Mouse (Mus musculus): ENCODE measurements around the gene Mrpl33. TPM values are rescaled to one million over a fixed set of nuclear protein-coding genes. Genes with fewer than 3 reads are reported as not detected.
A peak's percentile ranks its signal among the peaks of the same experiment; 100 is the strongest.

The Mrpl33 gene
- total and polyA plus RNA-seq, 2 experiments from 2014 or later: 82.5 to 293 TPM

DNA sequence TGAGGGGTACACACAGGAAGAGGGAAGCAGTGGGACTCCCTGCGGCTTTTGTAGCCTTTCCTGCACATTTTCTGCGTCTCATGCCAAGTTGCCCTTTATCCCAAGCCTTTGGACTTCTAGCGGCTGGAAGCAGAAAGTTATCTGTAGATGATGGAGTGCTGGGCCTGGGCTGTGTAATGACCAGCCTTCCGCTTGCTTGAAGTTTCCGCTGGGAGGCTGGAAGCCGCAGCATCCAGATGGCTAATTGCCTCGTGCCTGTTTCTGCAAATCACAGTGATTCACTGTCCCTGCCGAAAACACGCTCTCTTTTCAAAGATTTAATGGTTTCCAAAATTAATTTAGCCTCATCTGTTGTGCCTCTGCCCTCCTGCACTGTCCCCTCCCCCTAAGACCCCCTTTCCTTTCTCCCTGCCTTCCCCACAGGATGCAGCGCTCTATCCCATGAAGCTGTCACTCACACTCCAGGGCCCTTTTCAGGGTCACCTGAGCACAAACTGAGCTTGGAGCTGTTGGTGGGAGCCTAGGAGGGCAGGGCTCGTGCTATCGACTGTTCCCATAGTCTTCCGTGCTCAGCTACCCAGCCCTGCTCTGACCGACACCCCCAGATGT lies 6.9 kb upstream of the Mrpl33 start:
- Histone ChIP-seq H3K4me3 (ENCODE audit: low read length) (no peak overlapping the region), H3K9me3 (ENCODE audit: low read length) (no peaks in the 10 kb centered on the region), H3K4me2 (ENCODE audit: low read depth, low read length) (no peak overlapping the region), H3K27ac (no peak overlapping the region), H3K27me3 (ENCODE audit: insufficient read depth, low read length) (no peaks in the 10 kb centered on the region), H3K36me3 (ENCODE audit: insufficient read depth, low read length) (no peaks in the 10 kb centered on the region), H3K9ac (replicated peaks; ENCODE audit: low read length) (no peak overlapping the region), H3K4me1 (ENCODE audit: insufficient read depth, low read length) (no peaks in the 10 kb centered on the region)
- TF ChIP-seq CTCF (IDR thresholded peaks at IDR 0.05; ENCODE audit: low read depth): no peak
- ATAC-seq (no peak), DNase-seq (ENCODE audit: low spot score) (peak; percentile 23)
- 58% methylated on average over 14 of the region's 14 CpGs for WGBS

DNA sequence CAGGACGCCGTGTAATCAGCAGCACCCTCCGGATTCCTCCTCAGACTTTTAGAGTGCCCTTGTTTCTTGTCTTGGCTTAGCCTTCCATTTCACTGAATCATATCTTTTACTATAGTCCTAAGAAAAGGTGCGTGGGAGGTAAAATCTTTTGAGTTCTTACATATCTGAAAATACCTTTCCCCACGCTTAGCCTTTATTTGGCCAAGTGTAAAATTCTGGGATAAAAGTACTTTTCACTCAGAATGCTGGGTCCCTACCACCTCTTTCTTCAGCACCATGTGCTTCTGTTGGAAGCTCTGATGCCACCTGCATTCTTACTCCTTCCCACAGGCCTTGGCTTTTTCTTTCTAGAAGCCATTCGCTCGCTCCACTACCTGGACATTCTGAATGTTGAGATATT lies 5.6 kb upstream of the Mrpl33 start:
- Histone ChIP-seq H3K4me1 (ENCODE audit: insufficient read depth, low read length) (no peaks in the 10 kb centered on the region), H3K4me2 (ENCODE audit: low read depth, low read length) (no peak overlapping the region), H3K4me3 (ENCODE audit: low read length) (no peak overlapping the region), H3K27ac (no peak overlapping the region), H3K36me3 (ENCODE audit: insufficient read depth, low read length) (no peaks in the 10 kb centered on the region), H3K27me3 (ENCODE audit: insufficient read depth, low read length) (no peaks in the 10 kb centered on the region), H3K9me3 (ENCODE audit: low read length) (no peaks in the 10 kb centered on the region), H3K9ac (replicated peaks; ENCODE audit: low read length) (no peak overlapping the region)
- no peak for TF ChIP-seq CTCF (IDR thresholded peaks at IDR 0.05; ENCODE audit: low read depth)
- no peak for ATAC-seq
- 97% methylated on average over 7 of the region's 7 CpGs for WGBS
- DNase-seq (ENCODE audit: low spot score): no peak

DNA sequence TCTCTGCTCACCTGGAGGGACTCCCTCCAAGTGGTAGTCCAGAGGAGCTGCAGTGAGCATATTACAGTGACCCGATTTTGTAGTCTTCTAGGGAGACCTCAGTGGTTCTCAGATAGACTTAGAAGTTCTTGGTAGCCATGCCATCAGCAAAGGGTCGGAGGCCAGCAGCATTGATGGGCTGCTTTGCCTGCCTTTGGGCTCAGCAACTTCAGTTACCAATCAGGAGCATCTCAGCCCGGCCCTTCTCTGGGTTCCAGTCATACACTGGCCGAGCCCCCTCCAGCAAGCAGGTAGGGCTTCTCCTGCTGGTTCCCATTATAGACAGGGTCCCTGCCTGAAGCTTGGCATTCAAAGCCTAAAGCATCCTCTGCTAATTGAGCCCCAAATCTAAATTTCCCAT lies 867 bp upstream of the Mrpl33 start:
- no peak for TF ChIP-seq CTCF (IDR thresholded peaks at IDR 0.05; ENCODE audit: low read depth)
- H3K36me3 ChIP-seq (ENCODE audit: insufficient read depth, low read length): no peaks in the 10 kb centered on the region
- no peak overlapping the region for H3K27ac ChIP-seq
- no peak overlapping the region for H3K9ac ChIP-seq (replicated peaks; ENCODE audit: low read length)
- peaks cover 5% of the 10 kb centered on the region for H3K4me1 ChIP-seq (ENCODE audit: insufficient read depth, low read length)
- WGBS: 75% methylated on average over 4 of the region's 4 CpGs
- no peak overlapping the region for H3K4me3 ChIP-seq (ENCODE audit: low read length)
- H3K4me2 ChIP-seq (ENCODE audit: low read depth, low read length): peak overlapping the region; percentile 60; the same call in 1 of the 2 replicates
- DNase-seq (ENCODE audit: low spot score): no peak
- no peaks in the 10 kb centered on the region for H3K9me3 ChIP-seq (ENCODE audit: low read length)
- no peak for ATAC-seq
- no peaks in the 10 kb centered on the region for H3K27me3 ChIP-seq (ENCODE audit: insufficient read depth, low read length)

DNA sequence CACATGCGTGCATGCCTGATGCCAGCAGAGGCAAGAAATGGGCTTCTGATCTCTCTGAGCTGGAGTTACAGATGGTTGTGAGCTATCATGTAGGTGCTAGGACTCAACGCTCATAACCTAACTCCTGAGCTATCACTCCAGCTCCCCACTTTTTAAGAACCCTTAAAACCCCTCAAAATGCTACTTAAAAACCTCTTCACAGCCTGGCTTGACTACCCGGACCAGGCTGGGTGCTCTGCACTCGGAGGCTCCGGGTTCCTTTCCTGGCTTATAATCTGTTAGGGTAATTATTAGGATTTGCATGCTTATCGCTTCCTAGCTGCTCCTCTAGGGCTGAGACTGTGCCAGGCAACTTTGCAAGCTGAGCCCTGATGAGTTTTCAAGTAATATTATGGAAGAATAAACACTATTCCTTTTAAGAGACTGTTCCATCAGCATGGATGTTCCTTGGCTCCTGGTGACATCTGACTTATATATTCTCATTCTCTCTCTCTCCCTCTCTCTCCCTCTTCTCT lies 752 bp downstream of the Mrpl33 start:
- H3K4me2 ChIP-seq (ENCODE audit: low read depth, low read length): peak overlapping the region; percentile 60; the same call in 1 of the 2 replicates
- TF ChIP-seq CTCF (IDR thresholded peaks at IDR 0.05; ENCODE audit: low read depth): no peak
- ATAC-seq: no peak

DNA sequence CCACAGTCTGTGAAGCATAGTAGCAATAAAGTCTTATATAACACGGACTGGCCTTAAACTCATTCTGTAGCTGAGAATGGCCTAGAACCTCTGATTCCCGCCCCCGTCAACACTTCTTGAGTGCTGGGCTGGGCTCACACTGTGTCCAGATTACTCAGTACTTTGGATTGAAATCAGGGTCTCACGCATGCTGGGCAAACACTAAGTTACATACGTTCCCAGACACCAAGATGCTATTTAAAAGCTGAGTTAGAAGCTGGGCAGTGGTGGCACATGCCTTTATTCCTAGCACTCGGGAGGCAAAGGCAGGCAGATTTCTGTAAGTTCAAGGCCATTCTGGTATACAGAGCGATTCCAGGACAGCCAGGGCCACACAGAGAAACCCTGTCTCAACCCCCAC lies 1.4 kb downstream of the Mrpl33 start:
- no peak for DNase-seq (ENCODE audit: low spot score)
- Histone ChIP-seq H3K27me3 (ENCODE audit: insufficient read depth, low read length) (no peaks in the 10 kb centered on the region), H3K36me3 (ENCODE audit: insufficient read depth, low read length) (no peaks in the 10 kb centered on the region), H3K27ac (no peak overlapping the region), H3K4me1 (ENCODE audit: insufficient read depth, low read length) (peaks cover 5% of the 10 kb centered on the region), H3K9ac (replicated peaks; ENCODE audit: low read length) (no peak overlapping the region), H3K9me3 (ENCODE audit: low read length) (no peaks in the 10 kb centered on the region), H3K4me2 (ENCODE audit: low read depth, low read length) (no peak overlapping the region), H3K4me3 (ENCODE audit: low read length) (no peak overlapping the region)
- ATAC-seq: no peak
- WGBS: 81% methylated on average over 7 of the region's 7 CpGs
- no peak for TF ChIP-seq CTCF (IDR thresholded peaks at IDR 0.05; ENCODE audit: low read depth)

More for the DNA sequence above, 752 bp downstream of the Mrpl33 start:
- peaks cover 5% of the 10 kb centered on the region for H3K4me1 ChIP-seq (ENCODE audit: insufficient read depth, low read length)
- no peak overlapping the region for H3K9ac ChIP-seq (replicated peaks; ENCODE audit: low read length)
- H3K9me3 ChIP-seq (ENCODE audit: low read length): no peaks in the 10 kb centered on the region
- H3K27me3 ChIP-seq (ENCODE audit: insufficient read depth, low read length): no peaks in the 10 kb centered on the region
- 65% methylated on average over 6 of the region's 6 CpGs for WGBS
- H3K36me3 ChIP-seq (ENCODE audit: insufficient read depth, low read length): no peaks in the 10 kb centered on the region
- DNase-seq (ENCODE audit: low spot score): no peak
- no peak overlapping the region for H3K4me3 ChIP-seq (ENCODE audit: low read length)
- H3K27ac ChIP-seq: no peak overlapping the region

DNA sequence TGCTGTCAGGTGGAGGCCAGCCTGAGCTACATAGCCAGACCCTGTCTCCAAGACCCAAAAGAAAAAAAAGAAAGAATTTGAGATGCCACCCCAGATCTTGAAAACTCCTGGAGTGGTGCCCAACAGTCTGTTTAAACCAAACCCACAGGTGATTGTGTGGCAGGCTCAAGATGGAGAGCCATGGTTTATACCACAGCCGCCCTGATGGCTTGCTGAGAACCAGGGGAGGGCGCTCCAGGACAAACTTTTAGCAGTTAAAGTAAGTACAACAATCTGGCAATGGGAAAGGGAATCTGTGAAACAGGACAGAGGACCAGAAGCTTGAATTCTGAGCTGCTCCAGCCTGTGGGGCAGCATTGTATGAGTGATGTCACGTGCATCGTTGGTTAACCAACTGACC lies 1.8 kb downstream of the Mrpl33 start:
- Histone ChIP-seq H3K27ac (no peak overlapping the region), H3K4me3 (ENCODE audit: low read length) (no peak overlapping the region), H3K4me2 (ENCODE audit: low read depth, low read length) (no peak overlapping the region), H3K9me3 (ENCODE audit: low read length) (no peaks in the 10 kb centered on the region), H3K36me3 (ENCODE audit: insufficient read depth, low read length) (no peaks in the 10 kb centered on the region), H3K27me3 (ENCODE audit: insufficient read depth, low read length) (no peaks in the 10 kb centered on the region), H3K9ac (replicated peaks; ENCODE audit: low read length) (no peak overlapping the region), H3K4me1 (ENCODE audit: insufficient read depth, low read length) (peaks cover 5% of the 10 kb centered on the region)
- DNase-seq (ENCODE audit: low spot score): peak; percentile 52
- peak; percentile 44; the same call in 1 of the 2 replicates for TF ChIP-seq CTCF (IDR thresholded peaks at IDR 0.05; ENCODE audit: low read depth)
- ATAC-seq: no peak
- 72% methylated on average over 4 of the region's 4 CpGs for WGBS

DNA sequence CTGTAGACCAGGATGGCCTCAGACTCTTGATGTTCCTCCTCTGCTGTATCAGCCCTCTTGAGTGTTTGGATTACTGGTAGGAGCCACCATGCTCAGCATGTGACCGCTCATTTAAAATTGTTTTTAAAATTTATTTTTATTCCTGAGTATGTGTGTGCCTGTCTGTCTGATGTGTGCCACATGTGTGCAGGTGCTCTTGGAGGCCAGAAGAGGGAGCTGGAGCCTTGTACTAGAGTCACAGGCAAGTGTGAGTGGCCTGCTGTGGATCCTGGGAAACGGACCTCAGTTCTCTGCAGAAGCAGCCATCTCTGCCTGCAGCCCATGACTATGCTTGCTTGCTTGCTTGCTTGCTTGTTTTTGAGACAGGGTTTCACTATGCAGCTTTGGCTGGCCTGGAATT lies 2.4 kb downstream of the Mrpl33 start:
- Histone ChIP-seq H3K9me3 (ENCODE audit: low read length) (no peaks in the 10 kb centered on the region), H3K27ac (no peak overlapping the region), H3K27me3 (ENCODE audit: insufficient read depth, low read length) (no peaks in the 10 kb centered on the region), H3K36me3 (ENCODE audit: insufficient read depth, low read length) (no peaks in the 10 kb centered on the region), H3K4me1 (ENCODE audit: insufficient read depth, low read length) (peaks cover 5% of the 10 kb centered on the region), H3K4me3 (ENCODE audit: low read length) (no peak overlapping the region), H3K4me2 (ENCODE audit: low read depth, low read length) (no peak overlapping the region), H3K9ac (replicated peaks; ENCODE audit: low read length) (no peak overlapping the region)
- TF ChIP-seq CTCF (IDR thresholded peaks at IDR 0.05; ENCODE audit: low read depth): peak; percentile 42
- ATAC-seq (no peak), DNase-seq (ENCODE audit: low spot score) (no peak)
- WGBS: 80% methylated on average over 2 of the region's 2 CpGs
